Mouse (Mus musculus): ENCODE measurements around the gene Zbtb33.

GRCm38 (mm10) chrX:38165315-38165714, 24.3 kb upstream of the Zbtb33 start:
- TF ChIP-seq CTCF (IDR thresholded peaks at IDR 0.05; ENCODE audit: control insufficient read depth, insufficient read depth, insufficient read length) (no peak), MYOG (IDR thresholded peaks at IDR 0.05; ENCODE audit: control insufficient read depth, extremely low read depth, insufficient read length) (no peak), USF1 (IDR thresholded peaks at IDR 0.05; ENCODE audit: low read depth) (no peak), MAX (IDR thresholded peaks at IDR 0.05) (no peak), FOSL1 (IDR thresholded peaks at IDR 0.05; ENCODE audit: insufficient read depth, low read length, poor library complexity, severe bottlenecking) (no peak), MYOD1 (IDR thresholded peaks at IDR 0.05; ENCODE audit: control insufficient read depth, insufficient read length, low read depth) (no peak)
